Mouse (Mus musculus) CD4-positive, CD25-positive, alpha-beta regulatory T cell, adult 2 months (primary cell): ENCODE results near the gene Agbl4.

Experiments used
- DNase-seq: peaks from one replicate; pipeline ENCODE4 v3.0.0-alpha.2; 2012; ENCODE audit warnings: low read depth, low spot score

The Agbl4 gene

GRCm38 (mm10) chr4:111444616-111445160 is 1047.2 kb downstream of the Agbl4 start:
- DNase-seq = no peak

- no peak for DNase-seq
These were observed 1050.5 kb downstream of the Agbl4 start for GRCm38 (mm10) chr4:111447918-111448317.

GRCm38 (mm10) chr4:111448586-111448985 is 1051.1 kb downstream of the Agbl4 start:
- DNase-seq = no peak

- no peak for DNase-seq
These were observed 1052.2 kb downstream of the Agbl4 start for GRCm38 (mm10) chr4:111449442-111450199.

GRCm38 (mm10) chr4:111451283-111451918 is 1053.9 kb downstream of the Agbl4 start:
- no peak for DNase-seq

GRCm38 (mm10) chr4:111452192-111452591 is 1054.7 kb downstream of the Agbl4 start:
- DNase-seq = no peak

GRCm38 (mm10) chr4:111453275-111453674 is 1055.8 kb downstream of the Agbl4 start:
- DNase-seq = no peak

GRCm38 (mm10) chr4:111455621-111456020 is 1058.2 kb downstream of the Agbl4 start:
- no peak for DNase-seq

- DNase-seq = no peak
These were observed 1060.1 kb downstream of the Agbl4 start for GRCm38 (mm10) chr4:111457568-111457967.

GRCm38 (mm10) chr4:111467293-111467773 is 1069.9 kb downstream of the Agbl4 start:
- no peak for DNase-seq

- DNase-seq = no peak
These were observed 1070.3 kb downstream of the Agbl4 start for GRCm38 (mm10) chr4:111467796-111468195.

GRCm38 (mm10) chr4:111469847-111470246 is 1072.4 kb downstream of the Agbl4 start:
- DNase-seq = no peak

GRCm38 (mm10) chr4:111471726-111472125 is 1074.3 kb downstream of the Agbl4 start:
- DNase-seq = no peak

- DNase-seq = no peak
These were observed 1075.0 kb downstream of the Agbl4 start for GRCm38 (mm10) chr4:111472511-111472910.

- DNase-seq = no peak
These were observed 1075.6 kb downstream of the Agbl4 start for GRCm38 (mm10) chr4:111473014-111473413.

- DNase-seq = no peak
These were observed 1078.0 kb downstream of the Agbl4 start for GRCm38 (mm10) chr4:111475374-111475971.

- no peak for DNase-seq
These were observed 1080.0 kb downstream of the Agbl4 start for GRCm38 (mm10) chr4:111477507-111477906.

- DNase-seq = no peak
These were observed 1086.0 kb downstream of the Agbl4 start for GRCm38 (mm10) chr4:111483499-111483898.

GRCm38 (mm10) chr4:111485189-111485588 is 1087.7 kb downstream of the Agbl4 start:
- DNase-seq = no peak

GRCm38 (mm10) chr4:111486187-111486586 is 1088.7 kb downstream of the Agbl4 start:
- no peak for DNase-seq

GRCm38 (mm10) chr4:111487233-111487843 is 1089.9 kb downstream of the Agbl4 start:
- DNase-seq = no peak
